Mouse (Mus musculus) liver, postnatal 0 days (tissue): ENCODE measurements at regions not wholly inside any gene's neighbourhood (a gene's known extent, or its start where the extent isn't known, plus 50 kb on each side); places are given as distances from the start of the nearest gene placed in this dataset.

Experiments used
- CTCF ChIP-seq: sonication (generic); IDR thresholded peaks from 2 replicates; pipeline ENCODE4 v1.5.1; 2016; ENCODE audit warnings: antibody characterized with exemption, low read depth
- EP300 ChIP-seq: IDR thresholded peaks from 2 replicates; pipeline ENCODE4 v1.6.1; 2016; ENCODE audit warnings: antibody characterized with exemption, low read depth, mild to moderate bottlenecking

GRCm38 (mm10) chr8:35235815-35236509 lies 529.6 kb upstream of the Gm19410 start:
- no peak for TF ChIP-seq CTCF
- TF ChIP-seq EP300 = no peak
